Mouse (Mus musculus) limb, embryonic 10.5 days (tissue): Measurements from ENCODE around the gene Cdc42bpb. TPM values are rescaled to one million over a fixed set of nuclear protein-coding genes. Genes with fewer than 3 reads are reported as not detected.

Experiments
- DNase-seq: peaks from one replicate; pipeline ENCODE4 v3.0.0-alpha.2; 2017; ENCODE audit warnings: low spot score
- H3K27ac ChIP-seq: fragments of 300-500 bp; sonication (generic); 2 replicates; pipeline ENCODE4 v1.5.1; 2016; ENCODE audit warnings: mild to moderate bottlenecking
- H3K27me3 ChIP-seq: fragments of 300-500 bp; sonication (generic); 2 replicates; pipeline ENCODE4 v1.6.1; 2016; ENCODE audit warnings: low read depth, mild to moderate bottlenecking; ENCODE audit not compliant: poor library complexity, severe bottlenecking
- H3K36me3 ChIP-seq: fragments of 300-500 bp; sonication (generic); 2 replicates; pipeline ENCODE4 v1.6.1; 2016; ENCODE audit warnings: mild to moderate bottlenecking, moderate library complexity
- H3K4me1 ChIP-seq: fragments of 300-500 bp; sonication (generic); 2 replicates; pipeline ENCODE4 v1.6.1; 2016
- H3K4me3 ChIP-seq: fragments of 300-500 bp; sonication (generic); 2 replicates; pipeline ENCODE4 v1.5.1; 2016; ENCODE audit warnings: mild to moderate bottlenecking, moderate library complexity
- H3K9me3 ChIP-seq: fragments of 300-500 bp; sonication (generic); replicated peaks from 2 replicates; pipeline ENCODE4 v1.6.1; 2016; ENCODE audit warnings: mild to moderate bottlenecking
- WGBS: fragments of 180-500 bp; shearing (Covaris S2); methylation state at CpG from one replicate; pipeline ENCODE4 v1.1.7; 2016; 5-methylcytosine and 5-hydroxymethylcytosine counted together
- polyA plus RNA-seq: library from polyadenylated mRNA; unstranded; fragments of >200 nt; fragmentation: Nextera tagmentation; extraction: Ambion mirVana; gene quantifications from 2 replicates; pipeline ENCODE4 v1.2.1, GENCODE M21; 2016

The Cdc42bpb gene
- polyA plus RNA-seq, 1 experiment from 2014 or later = 32.0 TPM

- H3K27me3 ChIP-seq = no peaks in the 10 kb centered on the region
- no peaks in the 10 kb centered on the region for H3K9me3 ChIP-seq
- DNase-seq = no peak
- H3K4me1 ChIP-seq = peaks cover 10% of the 10 kb centered on the region; the same call in 1 of the 2 replicates
- 94% methylated on average over 12 of the region's 12 CpGs for WGBS
- H3K27ac ChIP-seq = no peak overlapping the region
- no peak overlapping the region for H3K4me3 ChIP-seq
- H3K36me3 ChIP-seq = peaks cover 81% of the 10 kb centered on the region
Observed at GRCm38 (mm10) chr12:111293025-111293424, 84.5 kb downstream of the Cdc42bpb start.

- peak; percentile 50 for DNase-seq
- Histone ChIP-seq H3K27ac (peak overlapping the region; percentile 37; the same call in 1 of the 2 replicates), H3K36me3 (no peaks in the 10 kb centered on the region), H3K9me3 (no peaks in the 10 kb centered on the region), H3K4me3 (peak overlapping the region; percentile 45), H3K4me1 (peaks cover 31% of the 10 kb centered on the region), H3K27me3 (peaks cover 11% of the 10 kb centered on the region)
- WGBS = 24% methylated on average over 10 of the region's 10 CpGs
Observed at GRCm38 (mm10) chr12:111284532-111284931, 93.0 kb downstream of the Cdc42bpb start.

- WGBS = 77% methylated on average over 4 of the region's 4 CpGs
- Histone ChIP-seq H3K4me3 (no peak overlapping the region), H3K36me3 (no peaks in the 10 kb centered on the region), H3K9me3 (0 out of 2 replicates have a peak, but pooled peaks cover 3% of the 10 kb centered on the region), H3K27ac (no peak overlapping the region), H3K4me1 (peaks cover 25% of the 10 kb centered on the region), H3K27me3 (peaks cover 11% of the 10 kb centered on the region)
- no peak for DNase-seq
Observed at GRCm38 (mm10) chr12:111283573-111283972, 93.9 kb downstream of the Cdc42bpb start.

- H3K9me3 ChIP-seq = 0 out of 2 replicates have a peak, but pooled peaks cover 3% of the 10 kb centered on the region
- H3K36me3 ChIP-seq = no peaks in the 10 kb centered on the region
- WGBS = 49% methylated on average over 6 of the region's 6 CpGs
- no peak overlapping the region for H3K27ac ChIP-seq
- H3K4me3 ChIP-seq = no peak overlapping the region
- peaks cover 64% of the 10 kb centered on the region for H3K27me3 ChIP-seq
- H3K4me1 ChIP-seq = peaks cover 30% of the 10 kb centered on the region
- no peak for DNase-seq
Observed at GRCm38 (mm10) chr12:111276371-111276770, 101.1 kb downstream of the Cdc42bpb start.

- no peak overlapping the region; the same call in 1 of the 2 replicates for H3K27ac ChIP-seq
- peak; percentile 63 for DNase-seq
Observed at GRCm38 (mm10) chr12:111275150-111275841, 102.2 kb downstream of the Cdc42bpb start.

GRCm38 (mm10) chr12:111274447-111275149, 102.9 kb downstream of the Cdc42bpb start:
- Histone ChIP-seq H3K4me3 (peak overlapping the region; percentile 45), H3K27ac (peak overlapping the region; percentile 59; the same call in 1 of the 2 replicates), H3K27me3 (peaks cover 82% of the 10 kb centered on the region), H3K36me3 (no peaks in the 10 kb centered on the region), H3K4me1 (peaks cover 40% of the 10 kb centered on the region), H3K9me3 (0 out of 2 replicates have a peak, but pooled peaks cover 3% of the 10 kb centered on the region)
- peak; percentile 56 for DNase-seq
- 3% methylated on average over 80 of the region's 80 CpGs for WGBS

More at GRCm38 (mm10) chr12:111275150-111275841, 102.2 kb downstream of the Cdc42bpb start:
- Histone ChIP-seq H3K36me3 (no peaks in the 10 kb centered on the region), H3K9me3 (0 out of 2 replicates have a peak, but pooled peaks cover 3% of the 10 kb centered on the region), H3K4me1 (peaks cover 40% of the 10 kb centered on the region), H3K27me3 (peaks cover 75% of the 10 kb centered on the region), H3K4me3 (peak overlapping the region; percentile 45)
- WGBS = under 1% methylated on average over 58 of the region's 58 CpGs

- Histone ChIP-seq H3K9me3 (no peaks in the 10 kb centered on the region), H3K27me3 (peaks cover 88% of the 10 kb centered on the region), H3K4me1 (peaks cover 40% of the 10 kb centered on the region), H3K27ac (no peak overlapping the region), H3K4me3 (peak overlapping the region; percentile 45), H3K36me3 (no peaks in the 10 kb centered on the region)
- 4% methylated on average over 28 of the region's 28 CpGs for WGBS
- DNase-seq = peak; percentile 58
Observed at GRCm38 (mm10) chr12:111274006-111274405, 103.5 kb downstream of the Cdc42bpb start.

- H3K27ac ChIP-seq = no peak overlapping the region
- peaks cover 46% of the 10 kb centered on the region for H3K4me1 ChIP-seq
- 22% methylated on average over 12 of the region's 12 CpGs for WGBS
- H3K27me3 ChIP-seq = peaks cover 88% of the 10 kb centered on the region
- DNase-seq = peak; percentile 92
- H3K4me3 ChIP-seq = no peak overlapping the region
- H3K36me3 ChIP-seq = no peaks in the 10 kb centered on the region; the same call in 1 of the 2 replicates
- H3K9me3 ChIP-seq = no peaks in the 10 kb centered on the region
Observed at GRCm38 (mm10) chr12:111272420-111272819, 105.1 kb downstream of the Cdc42bpb start.

GRCm38 (mm10) chr12:111271966-111272365, 105.6 kb downstream of the Cdc42bpb start:
- H3K4me1 ChIP-seq = peaks cover 50% of the 10 kb centered on the region
- H3K27me3 ChIP-seq = peaks cover 83% of the 10 kb centered on the region
- H3K27ac ChIP-seq = no peak overlapping the region
- H3K36me3 ChIP-seq = no peaks in the 10 kb centered on the region; the same call in 1 of the 2 replicates
- no peak for DNase-seq
- WGBS = 18% methylated on average over 8 of the region's 8 CpGs
- H3K9me3 ChIP-seq = no peaks in the 10 kb centered on the region
- H3K4me3 ChIP-seq = peak overlapping the region; percentile 35

GRCm38 (mm10) chr12:111271406-111271805, 106.1 kb downstream of the Cdc42bpb start:
- Histone ChIP-seq H3K36me3 (no peaks in the 10 kb centered on the region; the same call in 1 of the 2 replicates), H3K4me3 (peak overlapping the region; percentile 35), H3K9me3 (no peaks in the 10 kb centered on the region), H3K4me1 (peaks cover 50% of the 10 kb centered on the region), H3K27ac (no peak overlapping the region), H3K27me3 (peaks cover 78% of the 10 kb centered on the region)
- WGBS = 5% methylated on average over 28 of the region's 28 CpGs
- peak; percentile 50 for DNase-seq

- H3K27ac ChIP-seq = no peak within 1 kb of the TSS
- H3K4me3 ChIP-seq = peak within 1 kb of the TSS; percentile 35
- DNase-seq = no peak
- WGBS = 32% methylated on average over 25 of the region's 25 CpGs
- peaks cover 48% of the 10 kb centered on the region for H3K4me1 ChIP-seq
- H3K9me3 ChIP-seq = no peaks in the 10 kb centered on the region
- peaks cover 71% of the 10 kb centered on the region for H3K27me3 ChIP-seq
- H3K36me3 ChIP-seq = peaks cover 1% of the 10 kb centered on the region; the same call in 1 of the 2 replicates
Observed at GRCm38 (mm10) chr12:111270629-111271277, 106.8 kb downstream of the Cdc42bpb start, which contains the start of gene Amn. Amn (plus strand) TSS chr12:111271095.

GRCm38 (mm10) chr12:111267673-111268325, 109.7 kb downstream of the Cdc42bpb start:
- Histone ChIP-seq H3K36me3 (peaks cover 24% of the 10 kb centered on the region), H3K4me1 (peaks cover 28% of the 10 kb centered on the region), H3K4me3 (no peak overlapping the region), H3K9me3 (no peaks in the 10 kb centered on the region), H3K27me3 (peaks cover 42% of the 10 kb centered on the region), H3K27ac (no peak overlapping the region)
- WGBS = 71% methylated on average over 4 of the region's 4 CpGs
- no peak for DNase-seq
